Mouse (Mus musculus) liver, embryonic 11.5 days (tissue): ENCODE measurements at regions not wholly inside any gene's neighbourhood (a gene's known extent, or its start where the extent isn't known, plus 50 kb on each side); places are given as distances from the start of the nearest gene placed in this dataset.

Source experiments
- ATAC-seq: fragments of 200-750 bp; cut with Nextera tagmentation; replicated peaks from 2 replicates; pipeline ENCODE4 v1.8.0; 2017; ENCODE audit warnings: moderate number of reproducible peaks, mild to moderate bottlenecking, moderate TSS enrichment, moderate library complexity; ENCODE audit not compliant: low FRiP score
- DNase-seq: peaks from one replicate; pipeline ENCODE4 v3.0.0-alpha.2; 2017; ENCODE audit warnings: low spot score
- H3K27ac ChIP-seq: fragments of 300-500 bp; sonication (generic); 2 replicates; pipeline ENCODE4 v1.5.1; 2014; ENCODE audit warnings: mild to moderate bottlenecking, low read depth, low read length, control low read depth
- H3K27me3 ChIP-seq: fragments of 300-500 bp; sonication (generic); replicated peaks from 2 replicates; pipeline ENCODE4 v1.6.1; 2014; ENCODE audit warnings: low read length, mixed read lengths; ENCODE audit not compliant: control insufficient read depth, insufficient read depth
- H3K36me3 ChIP-seq: fragments of 300-500 bp; sonication (generic); 2 replicates; pipeline ENCODE4 v1.6.1; 2014; ENCODE audit warnings: mild to moderate bottlenecking, low read length, moderate library complexity, mixed read lengths; ENCODE audit not compliant: control insufficient read depth, insufficient read depth
- H3K4me1 ChIP-seq: fragments of 300-500 bp; sonication (generic); replicated peaks from 2 replicates; pipeline ENCODE4 v1.6.1; 2014; ENCODE audit warnings: low read length, mixed read lengths; ENCODE audit not compliant: control insufficient read depth, insufficient read depth
- H3K4me2 ChIP-seq: fragments of 300-500 bp; sonication (generic); 2 replicates; pipeline ENCODE4 v1.6.1; 2014; ENCODE audit warnings: mild to moderate bottlenecking, control low read depth, moderate library complexity
- H3K4me3 ChIP-seq: fragments of 300-500 bp; sonication (generic); 2 replicates; pipeline ENCODE4 v1.5.1; 2014; ENCODE audit warnings: low read depth, low read length, control low read depth
- H3K9ac ChIP-seq: fragments of 300-500 bp; sonication (generic); 2 replicates; pipeline ENCODE4 v1.6.1; 2014; ENCODE audit warnings: low read depth, low read length, control low read depth
- H3K9me3 ChIP-seq: fragments of 300-500 bp; sonication (generic); 2 replicates; pipeline ENCODE4 v1.6.1; 2016; ENCODE audit warnings: low read length, inconsistent platforms, mixed read lengths; ENCODE audit not compliant: control insufficient read depth
- WGBS: fragments of 180-500 bp; shearing (Covaris S2); extraction: QIAGEN DNeasy Blood & Tissue Kit; methylation state at CpG from one replicate; pipeline ENCODE4 v1.1.7; 2014; 5-methylcytosine and 5-hydroxymethylcytosine counted together

GRCm38 (mm10) chr10:111071805-111072553 lies 62.0 kb upstream of the Zdhhc17 start:
- H3K4me1 ChIP-seq = no peaks in the 10 kb centered on the region
- DNase-seq (no peak), ATAC-seq (no peak)
- H3K9ac ChIP-seq = no peak overlapping the region
- no peak overlapping the region for H3K4me3 ChIP-seq
- H3K36me3 ChIP-seq = no peaks in the 10 kb centered on the region
- H3K9me3 ChIP-seq = no peaks in the 10 kb centered on the region
- no peak overlapping the region for H3K27ac ChIP-seq
- no peaks in the 10 kb centered on the region for H3K27me3 ChIP-seq
- H3K4me2 ChIP-seq = no peak overlapping the region
- 21% methylated on average over 10 of the region's 11 CpGs for WGBS

GRCm38 (mm10) chr10:111066146-111066545 lies 56.2 kb upstream of the Zdhhc17 start:
- Histone ChIP-seq H3K36me3 (no peaks in the 10 kb centered on the region), H3K9ac (no peak overlapping the region), H3K27me3 (no peaks in the 10 kb centered on the region), H3K4me2 (no peak overlapping the region), H3K9me3 (no peaks in the 10 kb centered on the region), H3K27ac (no peak overlapping the region), H3K4me3 (no peak overlapping the region), H3K4me1 (no peaks in the 10 kb centered on the region)
- ATAC-seq (no peak), DNase-seq (no peak)
- WGBS = 82% methylated on average over 11 of the region's 11 CpGs

- WGBS = 86% methylated on average over 8 of the region's 8 CpGs
- DNase-seq = no peak
- H3K9ac ChIP-seq = no peak overlapping the region
- no peak overlapping the region for H3K4me2 ChIP-seq
- H3K27me3 ChIP-seq = no peaks in the 10 kb centered on the region
- no peak for ATAC-seq
- no peaks in the 10 kb centered on the region for H3K4me1 ChIP-seq
- no peak overlapping the region for H3K27ac ChIP-seq
- no peak overlapping the region for H3K4me3 ChIP-seq
- no peaks in the 10 kb centered on the region for H3K36me3 ChIP-seq
- no peaks in the 10 kb centered on the region for H3K9me3 ChIP-seq
Measured at GRCm38 (mm10) chr10:111060626-111061025, 50.7 kb upstream of the Zdhhc17 start.
